Mouse (Mus musculus) fibroblast of lung, adult 2 months (primary cell): ENCODE measurements around the gene Pdk4.

Experiments used
- DNase-seq: peaks from one replicate; pipeline ENCODE4 v3.0.0-alpha.2; 2011; ENCODE audit warnings: low read depth

Pdk4 gene

DNA sequence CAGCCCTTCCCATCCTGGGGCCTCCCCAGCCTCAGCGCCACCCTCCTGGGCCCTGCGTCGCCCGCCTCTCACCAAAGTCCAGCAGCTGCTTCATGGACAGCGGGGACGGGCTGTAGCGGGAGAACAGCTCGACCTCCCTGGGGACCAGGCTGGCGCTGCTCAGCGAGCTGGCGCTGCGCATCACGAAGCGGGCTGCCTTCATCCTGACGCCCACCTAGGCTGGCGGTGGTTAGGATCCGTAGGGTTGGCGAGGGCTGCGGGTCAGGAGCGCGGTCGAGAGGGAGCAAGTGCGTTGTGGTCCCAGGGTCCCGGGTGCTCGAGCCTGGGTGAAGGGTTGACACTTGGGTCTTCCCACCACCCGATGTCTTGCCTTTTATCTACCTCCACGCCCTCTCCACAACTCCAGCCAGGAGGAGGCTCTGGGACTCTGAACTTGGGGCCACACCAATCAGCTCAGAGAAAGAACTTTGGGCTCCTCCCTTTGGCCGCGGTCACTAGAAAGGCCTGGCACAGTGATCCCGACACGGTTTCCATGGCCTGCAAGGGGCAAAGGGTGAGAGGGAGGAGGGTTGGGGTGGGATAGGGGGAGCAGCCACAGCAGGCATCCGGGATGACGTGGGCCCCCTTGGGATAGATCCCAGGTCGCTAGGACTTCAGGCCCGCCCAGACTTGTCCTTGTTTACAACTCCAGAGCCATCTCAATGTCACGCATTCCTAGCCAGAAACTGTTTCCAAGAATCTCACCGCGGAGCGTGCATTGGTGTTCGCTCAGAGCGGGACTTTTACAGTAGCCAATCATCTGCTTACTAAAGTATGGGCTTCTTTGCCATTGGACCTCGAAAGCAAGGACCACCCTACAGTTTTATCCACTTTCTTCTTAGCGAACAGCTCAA is at the start of gene Pdk4:
TSS of gene Pdk4 (minus strand) at position 349 of the 893 bp plus-strand sequence.
- peak; percentile 91 for DNase-seq

DNA sequence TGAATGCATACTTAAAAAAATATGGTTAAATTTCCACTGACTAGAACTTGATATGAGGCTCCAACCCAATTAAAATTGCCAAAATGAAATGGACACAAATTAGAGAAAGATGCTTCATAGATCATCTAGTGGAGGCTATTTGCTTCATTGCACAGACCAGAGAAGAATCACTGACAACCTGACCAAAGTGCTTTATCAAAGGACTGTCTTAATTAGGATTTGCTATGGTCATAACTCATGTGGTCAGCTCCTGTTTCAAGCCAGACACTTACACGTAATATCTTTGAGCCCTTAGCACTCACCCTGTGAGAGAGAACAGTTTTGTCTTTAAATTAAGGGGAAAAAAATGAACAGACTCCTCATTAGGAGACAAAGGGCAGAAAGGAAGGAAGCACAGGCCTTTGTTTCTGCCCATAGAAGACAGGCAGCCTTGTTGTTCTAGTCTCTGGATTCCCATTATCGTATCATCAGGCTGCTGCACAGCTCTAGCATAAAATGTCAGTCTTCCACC is 41.8 kb upstream of the Pdk4 start:
- DNase-seq, result no peak

DNA sequence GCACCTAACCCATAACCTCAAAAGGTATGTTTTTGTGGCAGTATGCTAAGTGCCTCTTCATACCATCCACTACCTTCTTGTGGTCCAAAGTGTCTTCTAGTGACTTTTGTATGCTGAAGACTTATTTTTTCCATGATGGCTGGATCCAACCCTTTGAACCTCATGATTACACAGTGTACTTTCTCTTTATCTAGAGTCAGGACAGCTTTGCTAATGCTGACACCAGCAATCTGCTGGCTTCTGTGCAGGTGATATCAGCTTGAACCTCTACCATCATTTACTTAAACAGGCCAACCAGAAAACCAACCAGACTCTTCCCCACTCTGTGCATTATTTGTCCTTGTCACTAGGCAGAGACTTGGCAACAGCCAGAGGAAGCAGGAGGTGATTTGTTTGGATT is 39.6 kb upstream of the Pdk4 start:
- DNase-seq, result no peak

DNA sequence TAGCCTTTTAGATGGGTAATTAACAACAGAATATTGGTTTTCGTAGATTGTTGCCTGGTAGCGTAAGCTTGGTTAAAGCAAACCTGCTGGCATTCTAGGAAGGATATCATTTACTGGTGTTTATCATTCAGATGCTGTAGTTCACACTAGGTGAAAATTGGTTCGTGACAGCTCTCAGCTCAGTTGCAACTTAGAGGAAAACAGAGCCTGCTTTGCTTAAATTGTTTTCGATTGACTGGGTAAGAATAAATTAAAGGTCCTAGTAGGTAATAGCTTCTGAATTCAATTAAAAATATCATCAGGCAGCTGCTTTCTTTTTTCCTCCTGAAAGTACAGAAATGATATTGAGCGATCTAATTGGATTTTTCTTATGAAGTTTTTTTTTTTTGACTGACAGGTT is 21.0 kb upstream of the Pdk4 start:
- no peak for DNase-seq

DNA sequence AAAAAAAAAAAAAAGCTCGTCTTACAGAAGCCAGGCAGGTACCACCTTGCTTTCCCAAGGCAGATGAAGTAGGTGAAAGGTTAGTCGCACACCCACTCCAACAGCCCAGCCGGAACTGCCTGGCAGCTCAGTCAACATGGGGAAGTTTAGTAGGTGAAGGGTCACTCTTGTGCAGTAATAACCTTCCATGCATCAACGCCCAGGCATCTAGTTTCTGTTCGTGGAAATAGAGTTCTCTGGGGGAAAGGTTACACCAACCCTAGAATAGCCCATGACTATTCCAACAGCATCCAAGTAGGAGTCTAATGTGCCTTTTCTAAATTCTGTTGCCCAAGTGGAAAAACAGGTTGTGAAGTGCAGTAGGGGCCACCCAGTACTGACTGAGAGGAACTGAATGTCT is 13.6 kb upstream of the Pdk4 start:
- peak; percentile 60 for DNase-seq

DNA sequence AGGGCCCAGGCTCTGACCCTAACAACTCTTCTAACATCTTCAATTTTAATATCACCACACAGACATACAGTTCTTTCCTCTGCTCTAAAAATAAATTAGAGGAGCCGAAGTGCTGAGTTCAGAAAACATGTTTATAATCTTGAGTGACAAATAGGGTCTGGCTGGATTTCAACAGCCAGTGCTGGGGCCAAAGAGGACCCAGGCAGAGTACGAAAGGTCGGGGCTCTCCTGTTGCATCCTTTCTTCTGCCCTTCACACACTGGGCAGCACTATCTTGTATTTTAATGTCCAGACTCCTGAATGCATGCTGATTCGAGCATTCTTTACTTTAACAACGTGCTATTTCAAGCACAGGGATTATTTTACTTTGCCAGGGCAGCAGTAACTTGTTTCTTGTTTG is 13.2 kb upstream of the Pdk4 start:
- DNase-seq, result no peak

DNA sequence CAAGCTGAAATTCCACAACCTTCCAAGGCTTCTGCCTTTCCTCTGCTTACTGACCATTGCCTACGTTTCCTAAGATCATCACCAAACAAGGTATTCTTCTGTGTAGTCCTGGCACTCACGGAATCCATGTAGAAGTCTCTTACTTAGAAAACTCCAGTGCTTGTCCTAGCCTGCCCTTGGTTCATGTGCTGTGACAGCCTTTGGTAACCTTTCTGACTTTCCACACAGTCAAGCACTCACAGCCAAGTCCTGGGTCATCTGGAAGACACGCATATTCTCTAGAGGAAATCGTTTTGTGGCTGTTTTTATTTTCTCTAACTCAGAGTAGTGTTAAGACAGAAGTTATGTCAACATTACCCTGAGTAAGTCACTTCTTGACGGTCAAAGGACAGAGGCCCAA is 11.7 kb upstream of the Pdk4 start:
- no peak for DNase-seq

DNA sequence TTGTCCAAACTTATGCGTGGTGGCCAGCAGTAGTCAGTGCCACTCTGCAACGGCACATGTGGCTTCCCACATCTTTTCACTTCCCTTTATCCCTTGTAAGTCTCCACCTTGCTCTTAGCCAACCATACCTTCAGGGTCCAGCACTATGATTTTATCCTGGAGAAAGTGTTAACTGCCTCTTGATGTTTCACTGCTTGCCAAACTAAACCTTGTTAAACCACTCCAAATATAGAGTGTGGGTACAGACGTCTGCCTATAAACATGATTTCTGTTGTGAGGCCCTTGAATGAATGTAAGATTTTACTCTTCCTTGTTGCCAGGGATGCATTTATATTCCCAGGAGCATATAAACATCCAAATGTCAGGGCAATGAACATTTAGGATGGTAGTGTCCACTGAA is 10.2 kb upstream of the Pdk4 start:
- no peak for DNase-seq

DNA sequence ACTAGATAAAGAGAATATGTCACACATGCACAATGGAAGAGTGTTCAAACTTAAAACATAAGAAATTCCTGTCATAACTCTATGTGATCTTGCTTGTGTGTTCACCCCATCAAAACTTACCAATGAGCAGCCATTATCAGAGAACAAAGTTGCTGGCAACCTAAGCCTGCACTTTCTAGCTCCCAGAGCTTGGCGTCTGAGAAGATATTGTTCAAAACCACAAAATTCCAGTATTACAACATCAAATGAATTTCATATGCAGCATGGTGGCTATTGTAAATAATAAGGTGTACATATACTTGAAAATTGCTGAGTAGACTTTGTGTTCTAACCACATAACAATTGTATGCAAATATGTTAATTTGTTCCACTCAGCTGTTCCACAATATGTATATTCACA is 6.7 kb upstream of the Pdk4 start:
- no peak for DNase-seq

DNA sequence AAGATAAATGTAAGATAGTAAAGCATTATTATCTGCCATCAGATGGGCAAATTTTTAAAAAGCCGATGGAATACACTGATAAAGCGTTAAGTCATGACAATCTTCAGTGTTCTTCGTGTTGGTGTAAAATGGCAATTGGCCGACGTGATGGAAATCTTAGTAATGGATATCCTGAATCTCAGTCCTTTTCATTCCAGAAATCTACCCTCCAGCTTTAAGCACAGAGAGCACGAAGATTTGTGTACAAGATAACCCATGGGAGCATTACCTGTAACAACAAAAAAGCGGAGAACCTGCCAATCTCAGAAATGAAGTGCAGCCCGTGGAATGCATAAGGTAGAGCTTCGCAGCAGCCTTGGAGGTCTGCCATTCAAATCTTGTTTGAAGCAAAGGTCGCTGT is 5.4 kb upstream of the Pdk4 start:
- DNase-seq, result no peak

DNA sequence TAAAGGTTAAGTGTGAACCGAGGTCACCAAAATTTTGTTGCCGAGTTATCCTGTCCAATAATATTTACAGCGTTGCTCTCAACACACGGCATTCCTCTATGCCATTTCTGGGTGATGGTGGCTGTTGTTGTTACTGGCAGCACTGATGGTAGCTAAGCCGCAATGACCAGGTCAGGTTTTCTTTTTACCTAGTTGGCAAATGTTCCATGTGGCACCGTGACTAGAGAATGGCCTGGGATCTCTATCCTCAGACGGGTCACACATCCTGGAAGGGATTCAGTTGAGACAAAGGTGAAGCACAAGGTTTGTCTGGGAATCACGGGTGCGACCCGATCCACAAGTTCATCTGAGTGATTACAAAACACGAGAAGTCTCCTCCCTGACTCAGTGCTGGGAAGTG is 2.6 kb upstream of the Pdk4 start:
- DNase-seq, result no peak

DNA sequence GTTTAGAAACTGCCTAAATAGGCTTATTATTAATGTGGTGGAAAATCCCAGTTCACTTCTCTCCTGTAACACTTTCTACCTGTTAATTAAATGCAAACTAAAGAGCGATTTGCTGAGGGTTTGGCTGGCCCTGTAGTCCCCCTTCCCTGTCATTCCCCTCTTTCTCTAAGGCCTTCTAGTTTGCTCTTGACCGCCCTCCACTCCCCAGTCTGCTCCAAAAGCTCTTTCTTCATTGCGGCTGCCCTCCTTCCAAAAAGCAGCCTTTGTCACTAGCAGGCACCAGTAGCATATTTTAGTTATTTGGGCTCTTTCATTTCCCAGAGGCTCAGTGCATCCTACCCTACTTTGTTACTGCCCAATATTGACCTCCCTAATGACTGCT is 736 bp upstream of the Pdk4 start:
- no peak for DNase-seq

DNA sequence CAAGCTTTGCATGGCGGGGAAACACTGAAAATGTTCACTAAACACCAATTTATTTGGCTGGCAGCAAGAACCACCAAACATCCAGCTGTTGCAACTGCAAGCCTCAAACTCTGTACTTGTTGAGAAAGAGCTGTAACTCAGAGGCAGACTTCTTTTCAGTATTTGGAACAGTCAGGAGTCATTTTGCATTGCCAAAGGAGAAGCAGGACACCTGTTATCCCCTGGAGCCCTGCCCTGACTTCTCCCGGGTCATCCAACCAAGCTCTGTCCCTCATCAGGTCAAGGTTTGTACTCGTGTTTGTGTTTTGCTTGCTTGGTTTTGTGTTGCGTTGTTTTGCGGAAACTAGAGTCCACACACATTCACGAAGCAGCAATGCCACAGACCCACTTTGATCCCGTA is 11.1 kb downstream of the Pdk4 start:
- no peak for DNase-seq

DNA sequence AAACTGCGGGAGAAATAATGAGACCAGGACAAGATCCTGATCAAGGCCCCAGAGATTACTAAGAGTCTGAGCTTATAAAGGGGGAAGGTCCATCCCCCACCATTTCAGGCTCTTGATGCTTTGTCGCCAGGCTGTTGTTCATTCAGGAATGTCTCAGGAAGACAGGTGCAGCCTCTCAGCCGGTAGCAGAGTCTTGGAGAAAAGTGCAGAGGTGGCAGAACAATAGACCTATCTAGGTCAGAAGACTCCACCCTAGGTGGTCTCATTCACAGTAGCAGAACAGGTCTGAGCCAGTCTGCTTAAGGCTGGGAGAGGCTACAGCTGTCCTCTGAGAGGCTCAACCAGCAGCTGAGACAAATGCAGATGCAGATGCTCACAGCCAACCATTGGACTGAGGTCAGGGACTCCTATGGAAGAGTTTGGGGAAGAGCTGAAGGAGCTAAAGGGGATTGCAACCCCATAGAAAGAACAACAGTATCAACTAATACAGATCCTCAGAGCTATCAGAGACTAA is 13.8 kb downstream of the Pdk4 start:
- DNase-seq, result no peak

DNA sequence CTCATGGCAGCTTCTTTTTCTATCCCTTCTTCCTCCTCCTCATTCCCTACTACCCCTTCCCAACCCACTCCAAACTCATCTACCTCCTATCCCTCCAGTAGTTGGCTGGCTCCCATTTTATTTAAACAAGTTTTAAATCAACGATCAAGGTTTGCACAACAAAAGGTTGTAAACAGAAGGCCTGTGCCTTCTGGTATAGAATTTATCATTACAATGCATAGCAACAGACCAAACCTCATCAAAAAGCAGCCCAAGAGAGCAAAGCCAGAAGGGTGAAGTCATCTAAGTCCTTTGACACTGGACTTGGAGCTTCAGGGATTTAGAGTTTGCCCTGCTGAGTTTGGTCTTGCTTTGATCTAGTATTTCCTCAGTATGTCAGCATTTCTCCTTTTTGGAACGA is 15.0 kb downstream of the Pdk4 start:
- no peak for DNase-seq

DNA sequence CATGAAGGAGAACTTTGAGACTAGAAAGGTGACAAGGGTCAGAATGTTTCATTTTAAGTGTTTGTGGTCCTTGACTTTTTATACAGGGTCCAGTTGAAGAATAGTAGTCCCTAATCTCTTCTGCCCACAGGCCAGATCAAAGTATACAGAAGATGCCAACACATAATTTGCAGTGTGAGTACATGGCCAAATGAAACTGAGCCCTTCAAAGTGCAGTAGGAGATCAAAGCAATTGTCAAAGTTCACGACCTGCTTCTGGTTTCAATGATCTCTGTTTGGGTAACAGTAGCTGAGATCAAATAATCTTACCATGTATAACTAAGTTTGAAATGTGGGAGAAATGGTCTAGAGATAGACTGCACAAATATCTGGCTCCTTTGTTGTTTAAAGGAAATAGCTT is 22.1 kb downstream of the Pdk4 start:
- DNase-seq, result no peak

DNA sequence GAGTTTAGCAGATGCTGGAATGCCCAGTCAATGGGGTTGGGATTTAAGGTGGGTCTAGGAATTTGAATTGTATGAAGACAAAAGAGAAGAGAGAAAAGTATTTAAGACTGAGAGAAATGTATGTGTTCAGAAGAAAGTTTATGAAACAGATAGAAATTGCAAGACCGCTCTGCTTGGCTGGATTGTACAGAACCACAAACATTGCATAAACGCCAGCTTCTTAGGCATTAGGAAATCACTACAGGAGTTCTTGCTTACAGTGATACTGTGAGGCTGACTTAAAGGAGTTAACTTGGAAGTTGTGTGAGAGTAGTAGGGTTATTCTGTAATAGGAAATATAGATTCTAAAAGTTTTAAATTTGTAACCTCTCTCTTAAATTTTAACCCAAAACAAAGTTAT is 23.4 kb downstream of the Pdk4 start:
- DNase-seq, result no peak

DNA sequence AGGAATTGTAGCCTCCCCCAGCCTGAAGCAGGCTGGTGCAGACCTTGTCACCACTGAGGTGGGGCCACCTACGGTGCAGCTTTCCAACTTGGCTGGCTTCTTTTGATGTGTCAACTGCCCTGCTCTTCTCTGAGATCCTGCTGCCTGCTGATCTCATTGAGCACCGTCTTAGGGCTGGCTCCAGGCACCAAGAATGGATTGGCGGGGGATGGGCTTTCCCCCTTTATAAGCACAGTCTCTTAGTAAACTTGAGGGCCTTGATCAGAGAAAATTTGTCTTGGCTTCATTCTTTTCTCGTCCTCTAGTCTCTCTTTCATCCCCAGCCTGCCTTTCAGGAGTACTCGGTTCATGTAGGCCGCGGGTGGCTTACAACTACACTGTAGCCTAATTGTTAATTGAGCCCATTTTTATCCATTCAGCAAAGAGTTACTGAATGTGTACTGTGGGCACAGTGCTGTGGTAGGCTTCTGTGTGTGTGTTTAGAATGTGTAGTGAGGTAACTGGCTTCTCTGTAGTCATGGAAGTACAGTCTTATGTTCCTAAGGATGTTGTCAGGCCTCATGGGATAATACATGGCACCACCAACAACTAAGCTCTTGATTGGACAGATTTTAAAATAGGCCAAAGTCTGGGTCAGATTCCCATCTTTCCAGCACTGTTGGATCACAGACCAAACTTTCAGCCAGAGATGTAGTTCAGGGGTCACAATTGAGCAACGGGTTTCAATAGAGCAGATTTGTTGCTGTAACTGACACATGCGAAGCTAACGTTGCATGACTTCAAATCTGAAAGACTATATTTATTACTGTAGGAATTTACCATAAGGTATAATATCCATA is 25.4 kb downstream of the Pdk4 start:
- no peak for DNase-seq

DNA sequence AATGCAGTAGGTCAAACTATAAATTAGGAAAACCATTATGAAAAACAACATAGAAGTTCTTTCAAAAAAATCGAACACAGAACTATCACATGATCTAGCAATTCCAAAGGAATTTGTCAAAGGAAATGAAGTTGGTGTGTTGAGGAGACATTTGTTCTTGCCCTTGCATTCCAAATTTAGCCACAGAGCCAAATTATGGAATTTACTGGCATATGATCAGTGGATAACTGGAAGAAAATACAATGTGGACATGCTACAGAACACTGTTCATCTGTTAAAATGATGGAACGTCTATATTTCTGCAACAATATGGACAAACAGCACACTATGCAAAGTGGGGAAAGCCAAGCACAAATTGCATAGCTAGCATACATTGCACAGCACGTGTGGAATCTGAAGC is 40.3 kb downstream of the Pdk4 start:
- DNase-seq, result no peak

DNA sequence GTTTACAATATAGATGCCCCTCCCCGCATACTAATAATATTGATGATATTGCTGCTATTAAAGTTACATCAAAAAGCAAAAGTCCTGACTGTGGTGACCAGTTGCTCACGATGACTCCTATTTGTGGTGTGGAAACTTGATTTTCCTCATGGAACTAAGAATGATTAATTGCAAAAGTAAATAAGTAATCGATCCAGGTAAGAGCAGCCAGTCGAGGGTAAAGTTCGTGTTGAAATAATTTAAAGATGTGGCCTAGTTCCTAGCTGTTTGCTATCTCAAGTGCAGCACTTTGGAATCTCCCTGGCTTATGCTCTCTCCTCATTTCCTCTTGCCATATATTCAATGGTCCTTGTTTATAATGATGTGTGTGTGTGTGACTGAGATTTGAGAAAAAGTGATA is 46.2 kb downstream of the Pdk4 start:
- no peak for DNase-seq

DNA sequence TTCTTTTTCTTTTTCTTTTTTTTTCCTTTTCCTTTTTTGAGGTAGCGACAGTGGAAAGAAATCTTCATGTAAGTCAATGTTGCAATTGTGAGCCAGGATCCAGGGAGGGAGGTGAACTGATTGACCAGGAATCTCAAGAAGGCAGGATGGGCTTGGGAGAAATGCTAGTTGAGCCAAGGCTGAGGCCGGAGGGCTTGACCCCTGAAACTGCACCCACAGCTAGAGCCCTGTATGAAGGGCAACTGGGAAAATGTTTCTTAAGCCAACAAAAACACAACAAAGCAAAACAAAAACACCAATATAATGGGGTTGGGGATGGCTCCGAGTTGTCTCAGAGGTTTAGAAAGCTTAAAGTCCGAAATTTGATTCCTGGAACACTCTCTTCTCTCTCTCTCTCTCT is 47.7 kb downstream of the Pdk4 start:
- no peak for DNase-seq

DNA sequence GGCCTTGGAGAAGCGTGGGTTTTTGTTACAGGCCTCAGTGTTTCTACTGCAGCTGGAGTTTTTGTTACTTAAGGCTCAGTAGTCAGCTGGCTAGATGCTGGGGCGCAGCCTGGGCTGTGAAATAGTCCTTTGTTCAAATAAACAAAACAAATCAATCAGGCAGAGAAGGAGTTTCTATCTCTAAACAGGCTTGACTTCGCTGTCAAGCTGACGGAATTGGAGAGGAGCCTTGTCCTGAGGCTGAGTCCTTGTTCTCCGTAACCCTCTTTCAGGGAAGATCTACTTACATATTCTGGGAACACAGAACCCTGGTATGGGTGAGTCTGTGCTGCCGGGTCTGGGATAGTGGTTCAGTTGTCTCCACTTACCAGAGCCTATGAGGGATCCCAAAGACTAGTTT is 48.6 kb downstream of the Pdk4 start:
- no peak for DNase-seq

DNA sequence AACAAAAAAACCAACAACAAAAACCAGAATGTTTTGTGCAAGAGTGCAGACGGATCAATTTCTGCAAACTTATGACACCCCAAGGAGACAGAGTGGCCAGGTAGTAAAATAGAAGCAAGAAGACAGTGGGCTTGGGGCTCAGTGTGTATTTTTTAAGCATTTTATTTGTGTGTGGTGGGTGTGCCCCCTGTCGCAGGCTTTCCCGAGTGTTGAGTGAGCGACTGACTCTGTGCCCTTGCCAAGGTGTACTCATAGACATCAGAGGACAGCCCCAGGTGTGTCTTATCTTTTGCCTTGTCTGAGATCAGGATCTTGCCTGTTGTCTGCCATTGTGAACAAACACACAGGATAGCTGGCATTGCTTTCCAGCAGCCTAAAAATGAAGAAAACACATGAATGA is 49.1 kb downstream of the Pdk4 start:
- no peak for DNase-seq
